Mouse (Mus musculus): ENCODE measurements around the gene Sbno2. TPM values are rescaled to one million over a fixed set of nuclear protein-coding genes. Genes with fewer than 3 reads are reported as not detected.

The Sbno2 gene
- total and polyA plus RNA-seq, 3 experiments = 9.7 to 24.2 (median 22.6) TPM

- peaks cover 19 to 44% of the 10 kb centered on the region in 2 experiments for H3K4me1 ChIP-seq (ENCODE audit: control insufficient read depth in 1 of 2, insufficient read depth in 2 of 2)
- H3K27ac ChIP-seq (ENCODE audit: insufficient read depth, low read depth) = no peak overlapping the region
- dilution Hi-C loops (cut with MboI; ENCODE audit: extremely low pct_ligation_motif_present, extremely low pct_unique_long_range_greater_than_20kb, low sequenced_read_pairs) = no loop called here
- no peak overlapping the region for H3K9ac ChIP-seq (ENCODE audit: insufficient read depth, low read depth)
- no peaks in the 10 kb centered on the region for H3K9me3 ChIP-seq (replicated peaks; ENCODE audit: low read length)
- no peak overlapping the region for H3K4me3 ChIP-seq (replicated peaks in 1 of 3; ENCODE audit: low read depth in 2 of 3, low read length in 2 of 3, poor library complexity in 1 of 3)
- in situ Hi-C loops (cut with MboI; ENCODE audit: low pct_ligation_motif_present, low pct_unique_long_range_greater_than_20kb, low sequenced_read_pairs) = no loop called here
- no peak overlapping the region for H3K4me2 ChIP-seq (ENCODE audit: insufficient read depth, low read depth, poor library complexity, severe bottlenecking)
- H3K79me2 ChIP-seq (replicated peaks; ENCODE audit: control insufficient read depth, extremely low read depth, insufficient read depth, poor library complexity, severe bottlenecking) = peaks cover 80% of the 10 kb centered on the region
- TF ChIP-seq NELFE (IDR thresholded peaks at IDR 0.05; ENCODE audit: low read depth, low read length) (no peak), NRF1 (IDR thresholded peaks at IDR 0.05; ENCODE audit: low read depth, low read length) (no peak), JUN (IDR thresholded peaks at IDR 0.05; ENCODE audit: insufficient read depth, low read depth, low read length) (no peak), ZMIZ1 (IDR thresholded peaks at IDR 0.05; ENCODE audit: low read depth, low read length) (no peak), UBTF (IDR thresholded peaks at IDR 0.05; ENCODE audit: low read depth, low read length) (no peak), E2F4 (IDR thresholded peaks at IDR 0.05; ENCODE audit: insufficient replicate concordance, low read depth, low read length) (no peak), ZKSCAN1 (IDR thresholded peaks at IDR 0.05; ENCODE audit: borderline replicate concordance, low read depth, low read length) (no peak), MXI1 (IDR thresholded peaks at IDR 0.05; ENCODE audit: low read depth, low read length) (no peak), SMC3 (IDR thresholded peaks at IDR 0.05; ENCODE audit: low read depth, low read length) (no peak), POLR2AphosphoS2 (IDR thresholded peaks at IDR 0.05; ENCODE audit: low read depth, low read length) (no peak), IRF4 (IDR thresholded peaks at IDR 0.05; ENCODE audit: low read depth, low read length) (no peak), MYC (IDR thresholded peaks at IDR 0.05; ENCODE audit: low read depth, low read length) (no peak), ZNF384 (IDR thresholded peaks at IDR 0.05; ENCODE audit: low read depth, low read length) (no peak), ELF1 (IDR thresholded peaks at IDR 0.05; ENCODE audit: low read depth, low read length) (no peak), CHD2 (IDR thresholded peaks at IDR 0.05; ENCODE audit: low read length) (no peak), ETS1 (conservative IDR thresholded peaks at IDR 0.05; ENCODE audit: low read depth, low read length) (no peak), EP300 (IDR thresholded peaks at IDR 0.05; ENCODE audit: low read length) (no peak), TBP (conservative IDR thresholded peaks at IDR 0.05; ENCODE audit: low read depth, low read length) (no peak), CTCF (conservative IDR thresholded peaks at IDR 0.05 in 1 of 2, IDR thresholded peaks at IDR 0.05 in 1 of 2; ENCODE audit: low read depth in 2 of 2, low read length in 2 of 2) (no peak), MAZ (IDR thresholded peaks at IDR 0.05; ENCODE audit: low read depth, low read length) (no peak)
- DNase-seq (ENCODE audit: extremely low read depth) = no peak
- H3K36me3 ChIP-seq (replicated peaks in 1 of 2; ENCODE audit: control insufficient read depth in 1 of 2, insufficient read depth in 1 of 2, low read length in 1 of 2) = peaks cover 71 to 89% of the 10 kb centered on the region in 2 experiments
- H3K27me3 ChIP-seq (replicated peaks) = no peaks in the 10 kb centered on the region
Observed at GRCm38 (mm10) chr10:80121639-80122038, 16.3 kb upstream of the Sbno2 start.

GRCm38 (mm10) chr10:80120146-80120545, 14.8 kb upstream of the Sbno2 start:
- Histone ChIP-seq H3K4me2 (ENCODE audit: insufficient read depth, low read depth, poor library complexity, severe bottlenecking) (no peak overlapping the region), H3K27me3 (replicated peaks) (no peaks in the 10 kb centered on the region), H3K9ac (ENCODE audit: insufficient read depth, low read depth) (no peak overlapping the region), H3K79me2 (replicated peaks; ENCODE audit: control insufficient read depth, extremely low read depth, insufficient read depth, poor library complexity, severe bottlenecking) (peaks cover 89% of the 10 kb centered on the region), H3K4me1 (ENCODE audit: control insufficient read depth in 1 of 2, insufficient read depth in 2 of 2) (peaks cover 19 to 44% of the 10 kb centered on the region in 2 experiments), H3K27ac (ENCODE audit: insufficient read depth, low read depth) (no peak overlapping the region), H3K9me3 (replicated peaks; ENCODE audit: low read length) (no peaks in the 10 kb centered on the region), H3K4me3 (replicated peaks in 1 of 3; ENCODE audit: low read depth in 2 of 3, low read length in 2 of 3, poor library complexity in 1 of 3) (no peak overlapping the region), H3K36me3 (replicated peaks in 1 of 2; ENCODE audit: control insufficient read depth in 1 of 2, insufficient read depth in 1 of 2, low read length in 1 of 2) (peaks cover 56 to 74% of the 10 kb centered on the region in 2 experiments)
- in situ Hi-C loops (cut with MboI; ENCODE audit: low pct_ligation_motif_present, low pct_unique_long_range_greater_than_20kb, low sequenced_read_pairs) (no loop called here), dilution Hi-C loops (cut with MboI; ENCODE audit: extremely low pct_ligation_motif_present, extremely low pct_unique_long_range_greater_than_20kb, low sequenced_read_pairs) (no loop called here)
- DNase-seq (ENCODE audit: extremely low read depth) = no peak
- no peak for TF ChIP-seq SMC3 (IDR thresholded peaks at IDR 0.05; ENCODE audit: low read depth, low read length)
- no peak for TF ChIP-seq RCOR1 (conservative IDR thresholded peaks at IDR 0.05; ENCODE audit: low read depth, low read length)
- no peak for TF ChIP-seq CHD2 (IDR thresholded peaks at IDR 0.05; ENCODE audit: low read length)
- TF ChIP-seq SIN3A (IDR thresholded peaks at IDR 0.05; ENCODE audit: low read length) = no peak
- TF ChIP-seq MEF2A (IDR thresholded peaks at IDR 0.05; ENCODE audit: borderline replicate concordance, low read depth, low read length) = no peak
- no peak for TF ChIP-seq IRF4 (IDR thresholded peaks at IDR 0.05; ENCODE audit: low read depth, low read length)

All from CH12.LX (cell line).